Mouse (Mus musculus) megakaryocyte, embryonic 14.5 days (primary cell): ENCODE results near the gene Necap2.

Experiments used
- FLI1 ChIP-seq: IDR thresholded peaks from 2 replicates; pipeline ENCODE4 v1.6.1; 2012; ENCODE audit warnings: low read length, inconsistent platforms, mixed read lengths
- GATA1 ChIP-seq: IDR thresholded peaks from 3 replicates; pipeline ENCODE4 v1.6.1; 2012; ENCODE audit warnings: mixed read lengths, low read length, inconsistent platforms, borderline replicate concordance

- TF ChIP-seq GATA1 (no peak), FLI1 (no peak)
These were observed 4.5 kb downstream of the Necap2 start for GRCm38 (mm10) chr4:141073661-141074060.
